Mouse (Mus musculus): ENCODE data around the gene Mast4.

DNA sequence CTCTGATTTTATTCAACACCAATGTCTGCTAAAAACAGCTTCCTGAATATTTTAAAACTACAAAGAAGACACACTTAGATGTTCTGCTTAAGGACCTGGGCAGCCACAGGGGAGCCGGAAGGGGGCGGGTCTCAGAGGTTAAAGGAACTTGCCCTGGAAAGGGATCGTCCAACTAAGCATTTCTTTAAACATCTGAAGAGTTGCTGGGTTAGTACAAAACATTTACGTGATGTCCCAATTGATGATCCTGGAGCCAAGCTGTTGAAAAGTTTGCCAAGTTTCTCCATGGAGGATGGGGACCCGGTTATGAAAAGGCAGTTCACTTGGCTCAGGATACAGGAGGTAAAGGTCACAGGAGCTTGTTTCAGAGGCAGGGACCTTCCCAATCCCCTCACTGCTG, 48.5 kb downstream of the Mast4 start:
- TF ChIP-seq TAL1 (IDR thresholded peaks at IDR 0.05; ENCODE audit: low read length), result no peak
- no peak for TF ChIP-seq GATA1 (IDR thresholded peaks at IDR 0.05; ENCODE audit: low read length)

All from erythroblast, embryonic 14.5 days (primary cell).